Mouse (Mus musculus) kidney, embryonic 15.5 days (tissue): ENCODE results near the gene Nab1. TPM values are rescaled to one million over a fixed set of nuclear protein-coding genes. Genes with fewer than 3 reads are reported as not detected.

Experiments
- ATAC-seq: fragments of 200-750 bp; cut with Nextera tagmentation; replicated peaks from 2 replicates; pipeline ENCODE4 v1.8.0; 2017; ENCODE audit warnings: moderate TSS enrichment; ENCODE audit not compliant: low FRiP score
- H3K27ac ChIP-seq: fragments of 300-500 bp; sonication (generic); 2 replicates; pipeline ENCODE4 v1.5.1; 2015; ENCODE audit warnings: mild to moderate bottlenecking, inconsistent platforms
- H3K27me3 ChIP-seq: fragments of 300-500 bp; sonication (generic); 2 replicates; pipeline ENCODE4 v1.6.1; 2015; ENCODE audit warnings: inconsistent platforms
- H3K36me3 ChIP-seq: fragments of 300-500 bp; sonication (generic); 2 replicates; pipeline ENCODE4 v1.6.1; 2015; ENCODE audit warnings: inconsistent platforms
- H3K4me1 ChIP-seq: fragments of 300-500 bp; sonication (generic); 2 replicates; pipeline ENCODE4 v1.6.1; 2015; ENCODE audit warnings: inconsistent platforms
- H3K4me2 ChIP-seq: fragments of 300-500 bp; sonication (generic); 2 replicates; pipeline ENCODE4 v1.6.1; 2015; ENCODE audit warnings: moderate library complexity, mild to moderate bottlenecking, inconsistent platforms
- H3K4me3 ChIP-seq: fragments of 300-500 bp; sonication (generic); replicated peaks from 2 replicates; pipeline ENCODE4 v1.5.1; 2015; ENCODE audit warnings: mild to moderate bottlenecking, inconsistent platforms
- H3K9ac ChIP-seq: fragments of 300-500 bp; sonication (generic); 2 replicates; pipeline ENCODE4 v1.6.1; 2015; ENCODE audit warnings: mild to moderate bottlenecking, inconsistent platforms
- H3K9me3 ChIP-seq: fragments of 300-500 bp; sonication (generic); replicated peaks from 2 replicates; pipeline ENCODE4 v1.6.1; 2016; ENCODE audit warnings: inconsistent platforms
- whole genome bisulfite sequencing: fragments of 180-500 bp; shearing (Covaris S2); methylation state at CpG from one replicate; pipeline ENCODE4 v1.1.7; 2015; ENCODE audit warnings: mixed read lengths; 5-methylcytosine and 5-hydroxymethylcytosine counted together
- polyA plus RNA-seq: library from polyadenylated mRNA; unstranded; fragments of >200 nt; fragmentation: Nextera tagmentation; extraction: Ambion mirVana; gene quantifications from 2 replicates; pipeline ENCODE4 v1.2.1, GENCODE M21; 2015

Nab1 gene
- polyA plus RNA-seq, 1 experiment from 2014 or later: 18.1 TPM

GRCm38 (mm10) chr1:52470326-52470725 lies 30.2 kb downstream of the Nab1 start:
- ATAC-seq: no peak
- WGBS: 56% methylated on average over 4 of the region's 4 CpGs
- no peak overlapping the region for H3K4me3 ChIP-seq
- H3K9me3 ChIP-seq: no peaks in the 10 kb centered on the region
- H3K27ac ChIP-seq: no peak overlapping the region
- H3K4me2 ChIP-seq: no peak overlapping the region
- no peaks in the 10 kb centered on the region; the same call in 1 of the 2 replicates for H3K4me1 ChIP-seq
- no peak overlapping the region for H3K9ac ChIP-seq
- peaks cover 26% of the 10 kb centered on the region for H3K36me3 ChIP-seq
- no peaks in the 10 kb centered on the region for H3K27me3 ChIP-seq

GRCm38 (mm10) chr1:52466518-52467120 lies 33.9 kb downstream of the Nab1 start:
- ATAC-seq: no peak

GRCm38 (mm10) chr1:52465830-52466229 lies 34.6 kb downstream of the Nab1 start:
- H3K27me3 ChIP-seq: no peaks in the 10 kb centered on the region
- H3K9ac ChIP-seq: no peak overlapping the region
- H3K4me2 ChIP-seq: no peak overlapping the region
- no peak overlapping the region for H3K4me3 ChIP-seq
- WGBS: 91% methylated on average over 3 of the region's 3 CpGs
- no peaks in the 10 kb centered on the region; the same call in 1 of the 2 replicates for H3K4me1 ChIP-seq
- no peaks in the 10 kb centered on the region for H3K9me3 ChIP-seq
- H3K27ac ChIP-seq: no peak overlapping the region
- peaks cover 39% of the 10 kb centered on the region for H3K36me3 ChIP-seq
- no peak for ATAC-seq

More at GRCm38 (mm10) chr1:52466518-52467120, 33.9 kb downstream of the Nab1 start:
- Histone ChIP-seq H3K4me3 (no peak overlapping the region), H3K4me2 (no peak overlapping the region), H3K27me3 (no peaks in the 10 kb centered on the region), H3K9ac (no peak overlapping the region), H3K4me1 (no peaks in the 10 kb centered on the region; the same call in 1 of the 2 replicates), H3K36me3 (peaks cover 33% of the 10 kb centered on the region), H3K9me3 (no peaks in the 10 kb centered on the region), H3K27ac (no peak overlapping the region)
- WGBS: 64% methylated on average over 8 of the region's 8 CpGs

GRCm38 (mm10) chr1:52465264-52465663 lies 35.2 kb downstream of the Nab1 start:
- WGBS: 86% methylated on average over 3 of the region's 3 CpGs

GRCm38 (mm10) chr1:52463305-52463704 lies 37.2 kb downstream of the Nab1 start:
- no peak overlapping the region for H3K9ac ChIP-seq
- H3K4me3 ChIP-seq: no peak overlapping the region
- no peaks in the 10 kb centered on the region for H3K9me3 ChIP-seq
- peaks cover 43% of the 10 kb centered on the region for H3K36me3 ChIP-seq
- H3K4me2 ChIP-seq: no peak overlapping the region
- 59% methylated on average over 6 of the region's 6 CpGs for WGBS
- H3K27me3 ChIP-seq: no peaks in the 10 kb centered on the region
- H3K4me1 ChIP-seq: no peaks in the 10 kb centered on the region
- ATAC-seq: peak; percentile 64
- H3K27ac ChIP-seq: no peak overlapping the region

More at GRCm38 (mm10) chr1:52465264-52465663, 35.2 kb downstream of the Nab1 start:
- Histone ChIP-seq H3K4me3 (no peak overlapping the region), H3K27me3 (no peaks in the 10 kb centered on the region), H3K27ac (no peak overlapping the region), H3K9me3 (no peaks in the 10 kb centered on the region), H3K4me2 (no peak overlapping the region), H3K36me3 (peaks cover 39% of the 10 kb centered on the region), H3K9ac (no peak overlapping the region), H3K4me1 (no peaks in the 10 kb centered on the region)
- no peak for ATAC-seq

- ATAC-seq: no peak
- H3K27me3 ChIP-seq: no peaks in the 10 kb centered on the region
- H3K4me1 ChIP-seq: no peaks in the 10 kb centered on the region
- H3K36me3 ChIP-seq: peaks cover 13% of the 10 kb centered on the region
- H3K9me3 ChIP-seq: no peaks in the 10 kb centered on the region
- no peak overlapping the region for H3K4me3 ChIP-seq
- 82% methylated on average over 7 of the region's 7 CpGs for WGBS
- H3K4me2 ChIP-seq: no peak overlapping the region
- no peak overlapping the region for H3K27ac ChIP-seq
- no peak overlapping the region for H3K9ac ChIP-seq
These were observed 43.9 kb downstream of the Nab1 start for GRCm38 (mm10) chr1:52456571-52456970.

- H3K4me3 ChIP-seq: no peak overlapping the region
- no peak overlapping the region for H3K27ac ChIP-seq
- no peaks in the 10 kb centered on the region for H3K9me3 ChIP-seq
- ATAC-seq: no peak
- no peaks in the 10 kb centered on the region for H3K4me1 ChIP-seq
- no peaks in the 10 kb centered on the region for H3K27me3 ChIP-seq
- H3K9ac ChIP-seq: no peak overlapping the region
- 93% methylated on average over 3 of the region's 3 CpGs for WGBS
- H3K4me2 ChIP-seq: no peak overlapping the region
- H3K36me3 ChIP-seq: peaks cover 8% of the 10 kb centered on the region; the same call in 1 of the 2 replicates
These were observed 45.9 kb downstream of the Nab1 start for GRCm38 (mm10) chr1:52454509-52455001.

- Histone ChIP-seq H3K4me2 (no peak overlapping the region), H3K27me3 (no peaks in the 10 kb centered on the region), H3K9ac (no peak overlapping the region), H3K27ac (no peak overlapping the region), H3K36me3 (no peaks in the 10 kb centered on the region), H3K4me3 (no peak overlapping the region), H3K9me3 (no peaks in the 10 kb centered on the region), H3K4me1 (no peaks in the 10 kb centered on the region)
- 90% methylated on average over 1 of the region's 1 CpGs for WGBS
- ATAC-seq: no peak
These were observed 49.1 kb downstream of the Nab1 start for GRCm38 (mm10) chr1:52451360-52451759.

GRCm38 (mm10) chr1:52435856-52436255 lies 64.6 kb downstream of the Nab1 start:
- Histone ChIP-seq H3K4me2 (no peak overlapping the region), H3K4me1 (no peaks in the 10 kb centered on the region; the same call in 1 of the 2 replicates), H3K9me3 (no peaks in the 10 kb centered on the region), H3K36me3 (no peaks in the 10 kb centered on the region), H3K4me3 (no peak overlapping the region), H3K9ac (no peak overlapping the region), H3K27ac (no peak overlapping the region), H3K27me3 (no peaks in the 10 kb centered on the region)
- ATAC-seq: no peak
- 43% methylated on average over 6 of the region's 6 CpGs for WGBS

GRCm38 (mm10) chr1:52434085-52434484 lies 66.4 kb downstream of the Nab1 start:
- H3K9me3 ChIP-seq: no peaks in the 10 kb centered on the region
- no peaks in the 10 kb centered on the region for H3K36me3 ChIP-seq
- no peak overlapping the region for H3K9ac ChIP-seq
- H3K4me3 ChIP-seq: no peak overlapping the region
- WGBS: 60% methylated on average over 4 of the region's 4 CpGs
- no peaks in the 10 kb centered on the region; the same call in 1 of the 2 replicates for H3K4me1 ChIP-seq
- ATAC-seq: no peak
- no peak overlapping the region for H3K4me2 ChIP-seq
- no peak overlapping the region for H3K27ac ChIP-seq
- H3K27me3 ChIP-seq: no peaks in the 10 kb centered on the region

GRCm38 (mm10) chr1:52431806-52432205 lies 68.7 kb downstream of the Nab1 start:
- no peak overlapping the region for H3K9ac ChIP-seq
- H3K9me3 ChIP-seq: no peaks in the 10 kb centered on the region
- no peak for ATAC-seq
- H3K4me2 ChIP-seq: no peak overlapping the region
- no peak overlapping the region for H3K27ac ChIP-seq
- no peak overlapping the region for H3K4me3 ChIP-seq
- no peaks in the 10 kb centered on the region for H3K27me3 ChIP-seq
- no peaks in the 10 kb centered on the region for H3K36me3 ChIP-seq
- 87% methylated on average over 8 of the region's 8 CpGs for WGBS
- no peaks in the 10 kb centered on the region; the same call in 1 of the 2 replicates for H3K4me1 ChIP-seq

GRCm38 (mm10) chr1:52430606-52431005 lies 69.9 kb downstream of the Nab1 start:
- Histone ChIP-seq H3K4me2 (no peak overlapping the region), H3K9me3 (no peaks in the 10 kb centered on the region), H3K36me3 (no peaks in the 10 kb centered on the region), H3K4me3 (no peak overlapping the region), H3K4me1 (no peaks in the 10 kb centered on the region; the same call in 1 of the 2 replicates), H3K27ac (no peak overlapping the region), H3K27me3 (no peaks in the 10 kb centered on the region), H3K9ac (no peak overlapping the region)
- ATAC-seq: no peak
- WGBS: 90% methylated on average over 2 of the region's 2 CpGs

GRCm38 (mm10) chr1:52430116-52430515 lies 70.4 kb downstream of the Nab1 start:
- Histone ChIP-seq H3K27ac (no peak overlapping the region), H3K9ac (no peak overlapping the region), H3K36me3 (no peaks in the 10 kb centered on the region), H3K27me3 (no peaks in the 10 kb centered on the region), H3K4me2 (no peak overlapping the region), H3K4me3 (no peak overlapping the region), H3K4me1 (no peaks in the 10 kb centered on the region), H3K9me3 (no peaks in the 10 kb centered on the region)
- ATAC-seq: no peak
- 92% methylated on average over 1 of the region's 1 CpGs for WGBS
